Mouse (Mus musculus): ENCODE results near the gene Hoxd11. TPM values are rescaled to one million over a fixed set of nuclear protein-coding genes. Genes with fewer than 3 reads are reported as not detected.

Hoxd11 gene
- total RNA-seq, 2 experiments from 2014 or later, result not detected

GRCm38 (mm10) chr2:74676376-74677052, 2.8 kb upstream of the Hoxd11 start:
- intact Hi-C loops (cut with DNase I), result no loop called here
- DNase-seq (ENCODE audit: low spot score in 2 of 2), result peak in 1 of 2 experiments; percentile 3

GRCm38 (mm10) chr2:74677106-74677505, 2.3 kb upstream of the Hoxd11 start:
- peak in 1 of 2 experiments; percentile 2 for DNase-seq (ENCODE audit: low spot score in 2 of 2)
- intact Hi-C loops (cut with DNase I), result no loop called here

GRCm38 (mm10) chr2:74679596-74679971, 227 bp downstream of the Hoxd11 start:
- no peak for DNase-seq (ENCODE audit: low spot score in 2 of 2)
- intact Hi-C loops (cut with DNase I), result no loop called here

GRCm38 (mm10) chr2:74679980-74680379, 623 bp downstream of the Hoxd11 start:
- intact Hi-C loops (cut with DNase I), result loop anchor here (10.0 kb wide), 1 partner anchor 1405 kb away; the partner anchor contains the start of gene Sp9
- DNase-seq (ENCODE audit: low spot score in 2 of 2), result no peak

- intact Hi-C loops (cut with DNase I), result loop anchor here (10.0 kb wide), 1 partner anchor 1406 kb away; the partner anchor contains the start of gene Sp9
- DNase-seq (ENCODE audit: low spot score in 2 of 2), result no peak
Measured at GRCm38 (mm10) chr2:74680561-74681398, 1.4 kb downstream of the Hoxd11 start.

- intact Hi-C loops (cut with DNase I), result loop anchor here (10.0 kb wide), 1 partner anchor 1407 kb away; the partner anchor contains the start of gene Sp9
- DNase-seq (ENCODE audit: low spot score in 2 of 2), result no peak
Measured at GRCm38 (mm10) chr2:74681594-74682531, 2.5 kb downstream of the Hoxd11 start.

GRCm38 (mm10) chr2:74682796-74683195, 3.4 kb downstream of the Hoxd11 start:
- no peak for DNase-seq (ENCODE audit: low spot score in 2 of 2)
- intact Hi-C loops (cut with DNase I), result loop anchor here (10.0 kb wide), 1 partner anchor 1408 kb away; the partner anchor contains the start of gene Sp9

- no peak for DNase-seq (ENCODE audit: low spot score in 2 of 2)
- intact Hi-C loops (cut with DNase I), result loop anchor here (10.0 kb wide), 1 partner anchor 1409 kb away; the partner anchor contains the start of gene Sp9
Measured at GRCm38 (mm10) chr2:74683471-74683951, 4.2 kb downstream of the Hoxd11 start.

GRCm38 (mm10) chr2:74684106-74684505, 4.7 kb downstream of the Hoxd11 start:
- DNase-seq (ENCODE audit: low spot score in 2 of 2), result no peak
- intact Hi-C loops (cut with DNase I), result loop anchor here (10.0 kb wide), 1 partner anchor 1409 kb away; the partner anchor contains the start of gene Sp9

- intact Hi-C loops (cut with DNase I), result loop anchor here (10.0 kb wide), 1 partner anchor 1410 kb away; the partner anchor contains the start of gene Sp9
- DNase-seq (ENCODE audit: low spot score in 2 of 2), result no peak
Measured at GRCm38 (mm10) chr2:74685059-74685603, 5.8 kb downstream of the Hoxd11 start.

- intact Hi-C loops (cut with DNase I), result loop anchor here (2.0 to 10.0 kb wide), 2 partner anchors 30 to 1412 kb away; partner anchors contain the start of gene Sp9
Measured at GRCm38 (mm10) chr2:74686301-74686987, 7.1 kb downstream of the Hoxd11 start.

GRCm38 (mm10) chr2:74686988-74687697, 7.8 kb downstream of the Hoxd11 start:
- intact Hi-C loops (cut with DNase I), result loop anchor here (2.0 to 10.0 kb wide), 2 partner anchors 30 to 1412 kb away; partner anchors contain the start of gene Sp9
- DNase-seq (ENCODE audit: low spot score in 2 of 2), result no peak

More at GRCm38 (mm10) chr2:74686301-74686987, 7.1 kb downstream of the Hoxd11 start:
- no peak for DNase-seq (ENCODE audit: low spot score in 2 of 2)

GRCm38 (mm10) chr2:74687698-74688555, 8.6 kb downstream of the Hoxd11 start:
- intact Hi-C loops (cut with DNase I), result loop anchor here (2.0 to 10.0 kb wide), 2 partner anchors 31 to 1413 kb away; partner anchors contain the start of gene Sp9
- no peak for DNase-seq (ENCODE audit: low spot score in 2 of 2)

- no peak for DNase-seq (ENCODE audit: low spot score in 2 of 2)
- intact Hi-C loops (cut with DNase I), result loop anchor here (10.0 kb wide), 1 partner anchor 1414 kb away; the partner anchor contains the start of gene Sp9
Measured at GRCm38 (mm10) chr2:74688795-74689573, 9.6 kb downstream of the Hoxd11 start.

GRCm38 (mm10) chr2:74689574-74690337, 10.4 kb downstream of the Hoxd11 start:
- intact Hi-C loops (cut with DNase I), result loop anchor here (5.0 to 10.0 kb wide), 2 partner anchors 43 to 1415 kb away; partner anchors contain the start of gene Sp9

More at GRCm38 (mm10) chr2:74689574-74690337, 10.4 kb downstream of the Hoxd11 start:
- DNase-seq (ENCODE audit: low spot score in 2 of 2), result no peak

All from left cerebral cortex, postnatal 36 days (tissue).